Mouse (Mus musculus) G1E (cell line): ENCODE data around the gene Zdhhc4.

ENCODE experiments used
- CTCF ChIP-seq: IDR thresholded peaks from 2 replicates; pipeline ENCODE4 v1.5.1; 2012; ENCODE audit warnings: low read depth, low read length, inconsistent platforms, mixed read lengths
- POLR2AphosphoS5 ChIP-seq: IDR thresholded peaks from 2 replicates; pipeline ENCODE4 v1.6.1; 2012; ENCODE audit warnings: low read depth, low read length, inconsistent platforms; ENCODE audit not compliant: insufficient replicate concordance
- TAL1 ChIP-seq: conservative IDR thresholded peaks from 2 replicates; pipeline ENCODE4 v1.6.1; 2012; ENCODE audit warnings: low read depth, low read length, inconsistent platforms, mixed read lengths

GRCm38 (mm10) chr5:143317288-143317610, 11.8 kb downstream of the Zdhhc4 start:
- TF ChIP-seq TAL1 (no peak), CTCF (no peak), POLR2AphosphoS5 (no peak)
